Mouse (Mus musculus) MEL (cell line): ENCODE measurements around the gene Wdr72. TPM values are rescaled to one million over a fixed set of nuclear protein-coding genes. Genes with fewer than 3 reads are reported as not detected.

Experiments
- DNase-seq: peaks from one replicate; pipeline ENCODE4 v3.0.0; 2011; ENCODE audit warnings: low read depth, low spot score
- H3K27ac ChIP-seq: 2 replicates; pipeline ENCODE4 v1.5.1; 2012; ENCODE audit warnings: low read depth, mild to moderate bottlenecking, control low read depth, low read length, moderate library complexity; ENCODE audit not compliant: control insufficient read depth
- H3K27me3 ChIP-seq, 2 experiments: fragments of 150-350 bp in 1 of 2; sonication (generic) in 1 of 2; 2 replicates each; pipeline ENCODE4 v1.6.1; 2012; ENCODE audit warnings: low read length in 2 of 2, mild to moderate bottlenecking in 2 of 2, improper control_type of control experiment in 1 of 2, moderate library complexity in 1 of 2; ENCODE audit not compliant: insufficient read depth in 2 of 2, control insufficient read depth in 1 of 2
- H3K36me3 ChIP-seq, 2 experiments: 2 replicates each; pipeline ENCODE4 v1.6.1; 2012 to 2014; ENCODE audit warnings: low read length in 2 of 2, improper control_type of control experiment in 1 of 2, inconsistent platforms in 1 of 2, mild to moderate bottlenecking in 1 of 2; ENCODE audit not compliant: insufficient read depth in 2 of 2, control insufficient read depth in 1 of 2
- H3K4me1 ChIP-seq, 2 experiments: fragments of 150-350 bp in 1 of 2; sonication (generic) in 1 of 2; 2 replicates each; pipeline ENCODE4 v1.6.1; 2012; ENCODE audit warnings: low read length in 2 of 2, improper control_type of control experiment in 1 of 2, mild to moderate bottlenecking in 1 of 2; ENCODE audit not compliant: insufficient read depth in 2 of 2, control insufficient read depth in 1 of 2
- H3K4me3 ChIP-seq, 2 experiments: fragments of 150-350 bp in 1 of 2; sonication (generic) in 1 of 2; 2 replicates each; pipeline ENCODE4 v1.5.1; 2012; ENCODE audit warnings: low read depth in 2 of 2, low read length in 2 of 2, mild to moderate bottlenecking in 2 of 2, moderate library complexity in 2 of 2, control low read depth in 1 of 2, improper control_type of control experiment in 1 of 2; ENCODE audit not compliant: control insufficient read depth in 1 of 2, insufficient read depth in 1 of 2
- H3K79me2 ChIP-seq: 2 replicates; pipeline ENCODE4 v1.6.1; 2012; ENCODE audit warnings: mild to moderate bottlenecking, low read length, moderate library complexity; ENCODE audit not compliant: control insufficient read depth, poor library complexity, insufficient read depth
- H3K9ac ChIP-seq: 2 replicates; pipeline ENCODE4 v1.6.1; 2012; ENCODE audit warnings: low read depth, mild to moderate bottlenecking, control low read depth, low read length, moderate library complexity; ENCODE audit not compliant: control insufficient read depth, poor library complexity, severe bottlenecking
- H3K9me3 ChIP-seq: fragments of 150-350 bp; sonication (generic); replicated peaks from 2 replicates; pipeline ENCODE4 v1.6.1; 2012; ENCODE audit warnings: mild to moderate bottlenecking, low read length, improper control_type of control experiment, moderate library complexity; ENCODE audit not compliant: insufficient read depth
- CHD1 ChIP-seq: IDR thresholded peaks from 2 replicates; pipeline ENCODE4 v1.6.1; 2012; ENCODE audit warnings: low read depth, mild to moderate bottlenecking, inconsistent platforms, low read length, improper control_type of control experiment
- CHD2 ChIP-seq: IDR thresholded peaks from 2 replicates; pipeline ENCODE4 v1.6.1; 2011; ENCODE audit warnings: low read length, improper control_type of control experiment
- CTCF ChIP-seq, 3 experiments: IDR thresholded peaks in 2 of 3; conservative IDR thresholded peaks in 1 of 3; 2 replicates each; pipeline ENCODE4 v1.5.1; 2011 to 2012; ENCODE audit warnings: low read length in 3 of 3, low read depth in 2 of 3, mild to moderate bottlenecking in 2 of 3, improper control_type of control experiment in 1 of 3, inconsistent platforms in 1 of 3, mixed read lengths in 1 of 3, moderate library complexity in 1 of 3; ENCODE audit not compliant: control insufficient read depth in 1 of 3, insufficient read depth in 1 of 3, poor library complexity in 1 of 3, severe bottlenecking in 1 of 3
- E2F4 ChIP-seq: IDR thresholded peaks from 2 replicates; pipeline ENCODE4 v1.6.1; 2011; ENCODE audit warnings: low read depth, low read length, improper control_type of control experiment, borderline replicate concordance
- ELF1 ChIP-seq: IDR thresholded peaks from 2 replicates; pipeline ENCODE4 v1.6.1; 2014; ENCODE audit warnings: low read depth, mild to moderate bottlenecking, inconsistent platforms, low read length, improper control_type of control experiment, moderate library complexity
- EP300 ChIP-seq, 2 experiments: IDR thresholded peaks; 2 replicates each; pipeline ENCODE4 v1.6.1; 2011; ENCODE audit warnings: improper control_type of control experiment in 2 of 2, low read length in 2 of 2, low read depth in 1 of 2, mild to moderate bottlenecking in 1 of 2
- GATA1 ChIP-seq: IDR thresholded peaks from 2 replicates; pipeline ENCODE4 v1.6.1; 2011; ENCODE audit warnings: low read depth, low read length, improper control_type of control experiment
- HCFC1 ChIP-seq: IDR thresholded peaks from 2 replicates; pipeline ENCODE4 v1.6.1; 2012; ENCODE audit warnings: low read depth, mild to moderate bottlenecking, inconsistent platforms, low read length, improper control_type of control experiment, moderate library complexity
- JUND ChIP-seq: IDR thresholded peaks from 2 replicates; pipeline ENCODE4 v1.6.1; 2011; ENCODE audit warnings: low read depth, mild to moderate bottlenecking, improper control_type of control experiment, low read length
- MXI1 ChIP-seq: IDR thresholded peaks from 2 replicates; pipeline ENCODE4 v1.6.1; 2011; ENCODE audit warnings: mild to moderate bottlenecking, low read depth, low read length, improper control_type of control experiment
- MYB ChIP-seq: IDR thresholded peaks from 2 replicates; pipeline ENCODE4 v1.6.1; 2011; ENCODE audit warnings: mild to moderate bottlenecking, low read depth, low read length, improper control_type of control experiment
- MYC ChIP-seq: IDR thresholded peaks from 2 replicates; pipeline ENCODE4 v1.6.1; 2011; ENCODE audit warnings: low read depth, mild to moderate bottlenecking, low read length, improper control_type of control experiment, moderate library complexity
- NELFE ChIP-seq: IDR thresholded peaks from 2 replicates; pipeline ENCODE4 v1.6.1; 2011; ENCODE audit warnings: low read depth, low read length, improper control_type of control experiment
- POLR2A ChIP-seq, 2 experiments: IDR thresholded peaks; 2 replicates each; pipeline ENCODE4 v1.6.1; 2011 to 2012; ENCODE audit warnings: low read length in 2 of 2, mild to moderate bottlenecking in 2 of 2, control low read depth in 1 of 2, improper control_type of control experiment in 1 of 2, low read depth in 1 of 2, moderate library complexity in 1 of 2; ENCODE audit not compliant: control insufficient read depth in 1 of 2, insufficient read depth in 1 of 2, poor library complexity in 1 of 2
- POLR2AphosphoS2 ChIP-seq: IDR thresholded peaks from 2 replicates; pipeline ENCODE4 v1.6.1; 2011; ENCODE audit warnings: low read length, improper control_type of control experiment
- POLR2AphosphoS5 ChIP-seq: IDR thresholded peaks from 2 replicates; pipeline ENCODE4 v1.6.1; 2012; ENCODE audit warnings: low read depth, borderline replicate concordance, mild to moderate bottlenecking, inconsistent platforms, low read length, moderate library complexity, mixed read lengths
- SIN3A ChIP-seq: IDR thresholded peaks from 2 replicates; pipeline ENCODE4 v1.6.1; 2012; ENCODE audit warnings: low read length, improper control_type of control experiment, inconsistent platforms
- TAL1 ChIP-seq: IDR thresholded peaks from 2 replicates; pipeline ENCODE4 v1.6.1; 2012; ENCODE audit warnings: mild to moderate bottlenecking, inconsistent platforms, low read length, moderate library complexity, mixed read lengths
- TCF12 ChIP-seq: IDR thresholded peaks from 2 replicates; pipeline ENCODE4 v1.6.1; 2014; ENCODE audit warnings: low read depth, mild to moderate bottlenecking, inconsistent platforms, low read length, improper control_type of control experiment, moderate library complexity
- UBTF ChIP-seq: IDR thresholded peaks from 2 replicates; pipeline ENCODE4 v1.6.1; 2012; ENCODE audit warnings: low read depth, mild to moderate bottlenecking, inconsistent platforms, low read length, improper control_type of control experiment, moderate library complexity, borderline replicate concordance; ENCODE audit not compliant: insufficient read depth
- ZC3H11A ChIP-seq: IDR thresholded peaks from 2 replicates; pipeline ENCODE4 v1.6.1; 2012; ENCODE audit warnings: low read depth, mild to moderate bottlenecking, inconsistent platforms, low read length, improper control_type of control experiment
- ZKSCAN1 ChIP-seq: IDR thresholded peaks from 2 replicates; pipeline ENCODE4 v1.6.1; 2012; ENCODE audit warnings: low read depth, mild to moderate bottlenecking, inconsistent platforms, low read length, improper control_type of control experiment, moderate library complexity
- ZMIZ1 ChIP-seq: IDR thresholded peaks from 2 replicates; pipeline ENCODE4 v1.6.1; 2012; ENCODE audit warnings: low read depth, mild to moderate bottlenecking, inconsistent platforms, low read length, improper control_type of control experiment, moderate library complexity
- ZNF384 ChIP-seq: IDR thresholded peaks from 2 replicates; pipeline ENCODE4 v1.6.1; 2012; ENCODE audit warnings: low read depth, mild to moderate bottlenecking, inconsistent platforms, low read length, improper control_type of control experiment
- polyA plus RNA-seq, 2 experiments: library from polyadenylated mRNA; stranded (reverse) in 1 of 2; unstranded in 1 of 2; fragments of >175 nt in 1 of 2; fragments of >200 nt in 1 of 2; gene quantifications; 2 replicates each; pipeline versions ENCODE4 v1.2.1 to v1.2.4; 2012; ENCODE audit warnings: low replicate concordance in 2 of 2, low read depth in 1 of 2; ENCODE audit not compliant: insufficient read length in 2 of 2, insufficient read depth in 1 of 2, missing spikeins in 1 of 2
- total RNA-seq: library from RNA; depleted of rRNA; stranded (reverse); fragments of 300-350 nt; gene quantifications from 2 replicates; pipeline ENCODE4 v1.2.3, GENCODE M21; 2012

Wdr72 gene
- total and polyA plus RNA-seq, 3 experiments = not detected

- Histone ChIP-seq H3K27me3 (no peaks in the 10 kb centered on the region), H3K27ac (no peak overlapping the region), H3K9ac (no peak overlapping the region), H3K9me3 (no peaks in the 10 kb centered on the region), H3K4me3 (no peak overlapping the region), H3K36me3 (no peaks in the 10 kb centered on the region), H3K4me1 (no peaks in the 10 kb centered on the region), H3K79me2 (no peaks in the 10 kb centered on the region)
- TF ChIP-seq CTCF (IDR thresholded peaks at IDR 0.05 in 2 of 3, conservative IDR thresholded peaks at IDR 0.05 in 1 of 3; ENCODE audit: control insufficient read depth in 1 of 3, insufficient read depth in 1 of 3, low read depth in 2 of 3, low read length in 3 of 3, poor library complexity in 1 of 3, severe bottlenecking in 1 of 3) (no peak), SIN3A (no peak), UBTF (no peak)
- no peak for DNase-seq
Observed at GRCm38 (mm10) chr9:74110461-74110816, 283 bp downstream of the Wdr72 start.

- no peak overlapping the region for H3K9ac ChIP-seq
- H3K4me1 ChIP-seq = no peaks in the 10 kb centered on the region
- no peaks in the 10 kb centered on the region for H3K36me3 ChIP-seq
- DNase-seq = no peak
- no peak overlapping the region for H3K4me3 ChIP-seq
- no peaks in the 10 kb centered on the region for H3K9me3 ChIP-seq
- no peak overlapping the region for H3K27ac ChIP-seq
- H3K27me3 ChIP-seq = no peaks in the 10 kb centered on the region
- TF ChIP-seq GATA1 = no peak
- TF ChIP-seq POLR2AphosphoS5 = no peak
- TF ChIP-seq MYC = no peak
- no peak for TF ChIP-seq E2F4
- no peak for TF ChIP-seq ZKSCAN1
- TF ChIP-seq MXI1 = no peak
- no peak for TF ChIP-seq ZC3H11A
- no peak for TF ChIP-seq JUND
- no peak for TF ChIP-seq MYB
- TF ChIP-seq TAL1 = no peak
- TF ChIP-seq SIN3A = no peak
- TF ChIP-seq HCFC1 = no peak
- no peak for TF ChIP-seq TCF12
- no peak for TF ChIP-seq ZNF384
- TF ChIP-seq POLR2A (IDR thresholded peaks at IDR 0.05; ENCODE audit: control insufficient read depth in 1 of 2, insufficient read depth in 1 of 2, low read depth in 1 of 2, low read length in 2 of 2, poor library complexity in 1 of 2) = no peak
- H3K79me2 ChIP-seq = no peaks in the 10 kb centered on the region
Observed at GRCm38 (mm10) chr9:74112526-74112925, 2.4 kb downstream of the Wdr72 start.

GRCm38 (mm10) chr9:74126222-74126621 is 16.1 kb downstream of the Wdr72 start:
- Histone ChIP-seq H3K79me2 (no peaks in the 10 kb centered on the region), H3K4me3 (no peak overlapping the region), H3K4me1 (no peaks in the 10 kb centered on the region), H3K27ac (no peak overlapping the region), H3K9me3 (no peaks in the 10 kb centered on the region), H3K36me3 (no peaks in the 10 kb centered on the region), H3K27me3 (no peaks in the 10 kb centered on the region), H3K9ac (no peak overlapping the region)
- no peak for DNase-seq
- no peak for TF ChIP-seq EP300 (IDR thresholded peaks at IDR 0.05; ENCODE audit: low read depth in 1 of 2, low read length in 2 of 2)
- TF ChIP-seq ZC3H11A = no peak
- TF ChIP-seq CHD1 = no peak
- no peak for TF ChIP-seq TCF12
- TF ChIP-seq POLR2AphosphoS2 = no peak
- TF ChIP-seq ZMIZ1 = no peak
- no peak for TF ChIP-seq GATA1
- TF ChIP-seq ELF1 = no peak
- TF ChIP-seq NELFE = no peak
- no peak for TF ChIP-seq CHD2
- no peak for TF ChIP-seq ZNF384
